Mouse (Mus musculus) lung, postnatal 25 days (tissue): ENCODE measurements around the gene St5.

Experiments used
- DNase-seq: peaks from one replicate; pipeline ENCODE4 v3.0.0; 2022; ENCODE audit warnings: low spot score

The St5 gene

GRCm38 (mm10) chr7:109703190-109704015, at the start of gene St5, which contains the start of gene Akip1:
Gene St5, minus strand, starts transcription at chr7:109703605.
Gene Akip1, plus strand, starts transcription at chr7:109703690.
- DNase-seq, result peak; percentile 95

- DNase-seq, result peak; percentile 79
Measured at GRCm38 (mm10) chr7:109752008-109752925, 48.9 kb upstream of the St5 start, which contains the start of gene Tmem9b. Gene Tmem9b, minus strand, starts transcription at chr7:109752875.

- no peak for DNase-seq
Measured at GRCm38 (mm10) chr7:109751427-109752007, 48.1 kb upstream of the St5 start.

- DNase-seq, result no peak
Measured at GRCm38 (mm10) chr7:109747747-109748146, 44.3 kb upstream of the St5 start.

GRCm38 (mm10) chr7:109741703-109742102, 38.3 kb upstream of the St5 start:
- no peak for DNase-seq

- DNase-seq, result no peak
Measured at GRCm38 (mm10) chr7:109741060-109741459, 37.7 kb upstream of the St5 start.

- peak; percentile 57 for DNase-seq
Measured at GRCm38 (mm10) chr7:109739822-109740370, 36.5 kb upstream of the St5 start.

GRCm38 (mm10) chr7:109734806-109735205, 31.4 kb upstream of the St5 start:
- no peak for DNase-seq

- DNase-seq, result no peak
Measured at GRCm38 (mm10) chr7:109731626-109732025, 28.2 kb upstream of the St5 start, which contains the start of gene Ascl3. Gene Ascl3, minus strand, starts transcription at chr7:109731726.

GRCm38 (mm10) chr7:109723697-109724096, 20.3 kb upstream of the St5 start, which contains the start of gene BC051019:
Gene BC051019, minus strand, starts transcription at chr7:109723850.
- no peak for DNase-seq

GRCm38 (mm10) chr7:109723114-109723513, 19.7 kb upstream of the St5 start:
- DNase-seq, result no peak

- DNase-seq, result no peak
Measured at GRCm38 (mm10) chr7:109722618-109723017, 19.2 kb upstream of the St5 start.

GRCm38 (mm10) chr7:109719286-109719685, 15.9 kb upstream of the St5 start:
- peak; percentile 44 for DNase-seq

- no peak for DNase-seq
Measured at GRCm38 (mm10) chr7:109713434-109713982, 10.1 kb upstream of the St5 start.

GRCm38 (mm10) chr7:109712198-109712597, 8.8 kb upstream of the St5 start:
- DNase-seq, result no peak

GRCm38 (mm10) chr7:109710069-109710468, 6.7 kb upstream of the St5 start:
- no peak for DNase-seq

GRCm38 (mm10) chr7:109708961-109709382, 5.6 kb upstream of the St5 start:
- DNase-seq, result peak; percentile 83

- DNase-seq, result peak; percentile 79
Measured at GRCm38 (mm10) chr7:109707023-109707785, 3.8 kb upstream of the St5 start.

- DNase-seq, result peak; percentile 23
Measured at GRCm38 (mm10) chr7:109704461-109704860, 1.1 kb upstream of the St5 start.

- no peak for DNase-seq
Measured at GRCm38 (mm10) chr7:109704016-109704377, 592 bp upstream of the St5 start.

GRCm38 (mm10) chr7:109702721-109703120, 684 bp downstream of the St5 start:
- no peak for DNase-seq
